Mouse (Mus musculus): ENCODE data around the gene Rab22a. TPM values are rescaled to one million over a fixed set of nuclear protein-coding genes. Genes with fewer than 3 reads are reported as not detected.

The Rab22a gene
- polyA plus RNA-seq, 1 experiment from 2014 or later = 29.7 TPM

- WGBS = 71% methylated on average over 15 of the region's 15 CpGs
- H3K27me3 ChIP-seq (ENCODE audit: control insufficient read depth, insufficient read depth, low read length) = no peaks in the 10 kb centered on the region
- H3K27ac ChIP-seq (replicated peaks) = no peak overlapping the region
- DNase-seq (ENCODE audit: low spot score) = no peak
- no peak overlapping the region for H3K4me2 ChIP-seq (replicated peaks; ENCODE audit: low read depth)
- H3K9ac ChIP-seq (ENCODE audit: low read length) = no peak overlapping the region
- H3K36me3 ChIP-seq (ENCODE audit: control insufficient read depth, insufficient read depth, low read length) = no peaks in the 10 kb centered on the region
- H3K9me3 ChIP-seq (ENCODE audit: control insufficient read depth, low read length) = no peaks in the 10 kb centered on the region
- H3K4me3 ChIP-seq (ENCODE audit: low read depth, low read length) = no peak overlapping the region
- no peaks in the 10 kb centered on the region; the same call in 1 of the 2 replicates for H3K4me1 ChIP-seq (replicated peaks; ENCODE audit: control insufficient read depth, insufficient read depth)
- no peak for ATAC-seq (ENCODE audit: low FRiP score, low TSS enrichment)
- TF ChIP-seq EP300 (optimal IDR thresholded peaks at IDR 0.05) (no peak), CTCF (IDR thresholded peaks at IDR 0.05; ENCODE audit: low read depth) (no peak)
Observed at GRCm38 (mm10) chr2:173724940-173725807, 65.6 kb downstream of the Rab22a start.

DNA sequence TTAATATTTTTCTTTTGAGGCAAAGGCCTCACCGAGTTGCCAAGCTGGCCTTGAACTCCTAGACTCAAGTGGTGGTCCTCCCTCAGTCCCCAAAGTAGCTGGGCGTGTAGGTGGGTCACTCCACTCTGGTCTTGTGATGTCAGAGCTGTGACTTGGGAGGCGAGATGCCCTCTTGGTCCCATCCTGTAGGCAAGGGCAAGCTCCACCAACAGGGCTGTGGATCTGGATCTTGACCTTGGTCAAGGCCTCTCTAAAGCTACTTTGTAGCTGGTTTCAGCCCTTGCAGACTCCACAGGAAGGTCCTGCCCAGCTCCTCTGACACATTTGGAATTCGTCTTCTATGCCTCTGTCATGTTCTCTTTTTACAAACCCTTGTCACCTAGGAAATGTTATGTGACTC, 66.3 kb downstream of the Rab22a start:
- Histone ChIP-seq H3K4me1 (replicated peaks; ENCODE audit: control insufficient read depth, insufficient read depth) (no peaks in the 10 kb centered on the region; the same call in 1 of the 2 replicates), H3K4me3 (ENCODE audit: low read depth, low read length) (no peak overlapping the region), H3K4me2 (replicated peaks; ENCODE audit: low read depth) (no peak overlapping the region), H3K36me3 (ENCODE audit: control insufficient read depth, insufficient read depth, low read length) (no peaks in the 10 kb centered on the region), H3K9ac (ENCODE audit: low read length) (no peak overlapping the region), H3K9me3 (ENCODE audit: control insufficient read depth, low read length) (no peaks in the 10 kb centered on the region), H3K27ac (replicated peaks) (no peak overlapping the region), H3K27me3 (ENCODE audit: control insufficient read depth, insufficient read depth, low read length) (no peaks in the 10 kb centered on the region)
- ATAC-seq (ENCODE audit: low FRiP score, low TSS enrichment) = no peak
- TF ChIP-seq EP300 (optimal IDR thresholded peaks at IDR 0.05) (no peak), CTCF (IDR thresholded peaks at IDR 0.05; ENCODE audit: low read depth) (no peak)
- 91% methylated on average over 4 of the region's 4 CpGs for WGBS
- no peak for DNase-seq (ENCODE audit: low spot score)

- 16% methylated on average over 9 of the region's 9 CpGs for WGBS
- H3K27ac ChIP-seq (replicated peaks) = no peak overlapping the region
- H3K4me2 ChIP-seq (replicated peaks; ENCODE audit: low read depth) = no peak overlapping the region
Observed at GRCm38 (mm10) chr2:173730444-173730966, 70.9 kb downstream of the Rab22a start.

DNA sequence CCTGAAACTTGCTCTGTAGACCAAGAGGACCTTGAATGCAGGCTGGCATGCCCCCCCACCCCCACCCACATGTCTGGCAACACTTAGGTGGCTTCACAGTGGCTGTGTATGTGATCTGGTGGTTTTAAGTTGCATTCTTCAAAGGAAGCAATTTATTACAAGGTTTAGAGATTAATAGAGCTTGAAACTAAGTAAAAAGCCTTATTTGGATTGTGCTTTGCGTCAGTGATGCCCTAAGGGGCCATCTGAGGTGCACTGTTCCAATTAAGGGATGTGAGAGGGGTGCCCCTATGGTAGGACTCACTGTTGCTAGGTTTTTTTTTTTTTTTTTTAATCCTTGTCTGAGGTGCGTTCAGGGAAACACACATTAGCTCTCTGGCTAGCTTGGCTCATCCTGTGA, 74.9 kb downstream of the Rab22a start:
- no peak for ATAC-seq (ENCODE audit: low FRiP score, low TSS enrichment)
- DNase-seq (ENCODE audit: low spot score) = no peak
- Histone ChIP-seq H3K4me2 (replicated peaks; ENCODE audit: low read depth) (no peak overlapping the region), H3K27ac (replicated peaks) (no peak overlapping the region), H3K36me3 (ENCODE audit: control insufficient read depth, insufficient read depth, low read length) (no peaks in the 10 kb centered on the region; the same call in 1 of the 2 replicates), H3K4me1 (replicated peaks; ENCODE audit: control insufficient read depth, insufficient read depth) (peaks cover 6% of the 10 kb centered on the region), H3K27me3 (ENCODE audit: control insufficient read depth, insufficient read depth, low read length) (no peaks in the 10 kb centered on the region), H3K4me3 (ENCODE audit: low read depth, low read length) (no peak overlapping the region), H3K9ac (ENCODE audit: low read length) (no peak overlapping the region), H3K9me3 (ENCODE audit: control insufficient read depth, low read length) (no peaks in the 10 kb centered on the region)
- TF ChIP-seq EP300 (optimal IDR thresholded peaks at IDR 0.05) (no peak), CTCF (IDR thresholded peaks at IDR 0.05; ENCODE audit: low read depth) (no peak)
- WGBS = 46% methylated on average over 2 of the region's 2 CpGs

More at GRCm38 (mm10) chr2:173730444-173730966, 70.9 kb downstream of the Rab22a start:
- H3K27me3 ChIP-seq (ENCODE audit: control insufficient read depth, insufficient read depth, low read length) = no peaks in the 10 kb centered on the region
- no peaks in the 10 kb centered on the region for H3K36me3 ChIP-seq (ENCODE audit: control insufficient read depth, insufficient read depth, low read length)
- no peak overlapping the region for H3K4me3 ChIP-seq (ENCODE audit: low read depth, low read length)
- DNase-seq (ENCODE audit: low spot score) = peak; percentile 24
- H3K4me1 ChIP-seq (replicated peaks; ENCODE audit: control insufficient read depth, insufficient read depth) = no peaks in the 10 kb centered on the region
- H3K9ac ChIP-seq (ENCODE audit: low read length) = 0 out of 2 replicates have a peak overlapping the region, but pooled peaks have one; percentile 27
- ATAC-seq (ENCODE audit: low FRiP score, low TSS enrichment) = peak; percentile 75
- H3K9me3 ChIP-seq (ENCODE audit: control insufficient read depth, low read length) = no peaks in the 10 kb centered on the region
- TF ChIP-seq EP300 (optimal IDR thresholded peaks at IDR 0.05) (no peak), CTCF (IDR thresholded peaks at IDR 0.05; ENCODE audit: low read depth) (no peak)

DNA sequence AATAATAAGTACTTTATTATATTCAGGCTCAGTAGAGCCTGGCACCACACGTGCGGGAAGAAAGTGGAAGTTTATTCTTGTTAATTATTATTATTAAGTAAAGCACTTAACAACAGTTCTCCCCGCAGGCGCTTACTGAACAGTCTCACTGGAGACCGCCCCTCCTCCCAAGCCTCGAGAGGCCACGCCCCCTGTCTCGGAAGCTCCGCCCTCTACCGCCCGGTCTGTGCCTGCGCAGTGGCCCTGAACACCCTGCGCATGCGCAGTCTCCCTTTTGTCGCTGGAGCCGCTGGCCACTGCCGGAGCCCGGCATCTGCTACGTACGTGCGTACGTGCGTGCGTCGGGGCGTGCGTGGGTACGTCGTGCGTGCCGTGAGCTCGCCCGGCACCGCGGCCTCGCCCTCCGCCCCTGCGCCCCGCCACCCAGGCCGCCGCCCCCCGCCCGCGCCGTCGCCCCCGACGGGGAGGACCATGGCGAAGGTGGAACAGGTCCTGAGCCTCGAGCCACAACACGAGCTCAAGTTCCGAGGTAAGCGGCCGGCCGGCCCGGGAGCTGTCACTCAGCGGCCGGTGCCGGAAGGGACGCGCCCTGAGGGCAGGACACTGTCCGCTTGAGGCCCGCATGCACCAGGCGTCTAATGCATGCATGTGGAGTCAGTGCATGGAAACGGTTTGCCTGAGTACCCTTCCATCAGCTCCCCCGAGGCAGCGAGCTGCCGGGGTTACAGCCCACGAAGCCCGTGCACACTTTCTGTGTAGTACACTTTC, 77.8 kb downstream of the Rab22a start, which contains the start of gene Vapb:
TSS of gene Vapb (plus strand) at position 290 of the 768 bp plus-strand sequence.
- Histone ChIP-seq H3K9me3 (ENCODE audit: control insufficient read depth, low read length) (no peaks in the 10 kb centered on the region), H3K9ac (ENCODE audit: low read length) (peak within 1 kb of the TSS; percentile 89), H3K4me1 (replicated peaks; ENCODE audit: control insufficient read depth, insufficient read depth) (peaks cover 9% of the 10 kb centered on the region), H3K27me3 (ENCODE audit: control insufficient read depth, insufficient read depth, low read length) (no peaks in the 10 kb centered on the region), H3K4me3 (ENCODE audit: low read depth, low read length) (peak within 1 kb of the TSS; percentile 85), H3K27ac (replicated peaks) (peak within 1 kb of the TSS; percentile 86), H3K4me2 (replicated peaks; ENCODE audit: low read depth) (peak within 1 kb of the TSS; percentile 86), H3K36me3 (ENCODE audit: control insufficient read depth, insufficient read depth, low read length) (no peaks in the 10 kb centered on the region; the same call in 1 of the 2 replicates)
- WGBS = under 1% methylated on average over 69 of the region's 70 CpGs
- DNase-seq (ENCODE audit: low spot score) (peak; percentile 99), ATAC-seq (ENCODE audit: low FRiP score, low TSS enrichment) (peak; percentile 97)
- TF ChIP-seq CTCF (IDR thresholded peaks at IDR 0.05; ENCODE audit: low read depth) (peak; percentile 55), EP300 (optimal IDR thresholded peaks at IDR 0.05) (no peak)

All from stomach, postnatal 0 days (tissue).